Mouse (Mus musculus) liver, postnatal 0 days (tissue): Measurements from ENCODE around the gene Cryba2.

Source experiments
- CTCF ChIP-seq: sonication (generic); IDR thresholded peaks from 2 replicates; pipeline ENCODE4 v1.5.1; 2016; ENCODE audit warnings: antibody characterized with exemption, low read depth
- EP300 ChIP-seq: IDR thresholded peaks from 2 replicates; pipeline ENCODE4 v1.6.1; 2016; ENCODE audit warnings: antibody characterized with exemption, low read depth, mild to moderate bottlenecking

DNA sequence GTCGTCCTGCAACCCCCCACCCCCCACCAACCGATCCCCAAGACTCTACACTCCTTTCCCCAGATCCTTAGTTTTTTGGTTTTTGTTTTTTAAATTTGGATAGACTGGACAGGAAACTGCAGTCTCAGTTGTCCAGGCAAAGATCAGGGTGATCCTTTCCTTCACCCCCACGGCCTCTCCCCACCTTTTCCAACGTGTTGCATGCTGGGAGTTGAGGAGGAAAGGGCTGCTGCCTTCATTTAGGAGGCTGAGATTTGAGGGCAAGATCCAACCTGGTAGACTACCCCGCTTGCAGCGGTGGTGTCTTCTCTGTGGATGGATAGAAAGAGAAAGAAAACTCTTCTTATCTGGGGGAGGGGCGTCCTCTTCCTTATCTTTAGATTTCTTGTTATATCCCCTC is 36.2 kb downstream of the Cryba2 start:
- no peak for TF ChIP-seq CTCF
- TF ChIP-seq EP300, result no peak
